Mouse (Mus musculus): Measurements from ENCODE around the gene Ndufv1.

- no peak for TF ChIP-seq CTCF (IDR thresholded peaks at IDR 0.05; ENCODE audit: borderline replicate concordance, control insufficient read depth, extremely low read depth, insufficient read depth, low read length, poor library complexity)
- no peak for TF ChIP-seq POLR2A (IDR thresholded peaks at IDR 0.05; ENCODE audit: control insufficient read depth, extremely low read depth, insufficient read depth, low read length, poor library complexity)
Observed at GRCm38 (mm10) chr19:3988066-3988465, 24.5 kb downstream of the Ndufv1 start.

All from thymus, adult 2 months (tissue).